Mouse (Mus musculus): ENCODE measurements around the gene Vps33a.

DNA sequence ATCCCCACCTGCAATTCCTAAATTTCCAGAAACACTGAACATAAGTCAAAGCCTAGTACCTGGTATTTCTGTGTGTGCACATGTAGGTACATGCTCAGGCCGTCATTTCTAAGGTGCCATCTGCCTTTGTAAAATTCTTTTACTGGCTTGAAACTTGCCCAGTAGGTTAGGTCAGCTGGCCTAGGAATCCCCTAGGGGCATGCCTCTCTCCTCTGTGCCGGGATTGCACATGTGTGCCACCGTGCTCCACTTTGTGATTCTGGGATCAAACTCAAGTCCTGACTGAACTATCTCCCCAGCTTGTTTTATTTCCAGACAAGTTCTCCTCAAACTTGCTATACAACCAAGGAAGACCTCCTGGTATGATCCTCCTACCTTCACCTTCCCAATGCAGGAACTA is 3.9 kb upstream of the Vps33a start:
- TF ChIP-seq CTCF (IDR thresholded peaks at IDR 0.05; ENCODE audit: low read depth) = no peak
- TF ChIP-seq EP300 (optimal IDR thresholded peaks at IDR 0.05) = no peak

Measured in stomach, postnatal 0 days (tissue).